Mouse (Mus musculus) megakaryocyte progenitor cell, adult 5-6 weeks (primary cell): Measurements from ENCODE around the gene Ipo5. TPM values are rescaled to one million over a fixed set of nuclear protein-coding genes. Genes with fewer than 3 reads are reported as not detected.

ENCODE experiments used
- total RNA-seq, 2 experiments: library from RNA; stranded (forward) in 1 of 2; stranded (reverse) in 1 of 2; fragments of 157-497, 149-512 nt in 1 of 2; fragments of 200-1000 nt in 1 of 2; gene quantifications; 2 replicates each; pipeline versions ENCODE4 v1.2.3 to v1.2.4; 2015 to 2017

Ipo5 gene
- total RNA-seq, 2 experiments from 2014 or later = 143 to 203 TPM

Other genes starting within 250 kb of the Ipo5 start
- gene Farp1, start 124.0 kb downstream of the Ipo5 start, total RNA-seq (2015) = 0.15 and 0.78 TPM in 2 replicates
- 0.68 TPM in 1 of 2 replicates, not detected in the other for gene Farp1, start 124.0 kb downstream of the Ipo5 start, total RNA-seq (2017)